ENCODE assay signal across 20 mouse cellular contexts in the genomic region with DNA sequence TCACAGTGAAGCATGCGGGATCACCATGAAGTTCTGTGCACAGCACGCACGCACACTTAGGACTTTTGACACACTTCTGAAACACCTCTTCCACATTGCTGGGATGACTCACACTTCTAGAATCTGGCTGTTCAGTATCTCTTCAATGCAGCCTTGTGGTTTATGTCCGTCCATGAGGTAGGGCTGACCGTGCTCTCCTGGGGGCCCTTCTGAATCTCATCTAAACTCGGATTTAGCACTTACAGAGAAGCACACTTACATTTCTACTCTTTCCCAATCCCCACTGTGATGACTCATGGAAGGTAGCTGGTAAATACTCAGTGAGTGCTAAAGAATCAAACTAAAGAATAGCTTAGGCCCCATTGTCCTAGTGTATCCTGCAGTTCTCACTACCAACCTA.
"Had no signal": no experiment of that assay in that cellular context is flagged by ENCODE, and none has a peak within 500 bp of the region (broad histone marks: within the 10 kb centered on the region; RNA-seq: fewer than 3 reads in every experiment).

No protein-coding gene starts in this region.

- H3K4me1 ChIP-seq: lung, embryonic 15.5 days; midbrain, embryonic 12.5 days; neural tube, embryonic 13.5 days; stomach, embryonic 15.5 days had no signal

- H3K4me2 ChIP-seq: liver, embryonic 11.5 days; lung, embryonic 15.5 days; midbrain, embryonic 12.5 days; neural tube, embryonic 13.5 days; stomach, embryonic 15.5 days had no signal

- H3K27ac ChIP-seq: kidney, postnatal 0 days; left cerebral cortex, adult 2 months; liver, embryonic 14.5 days; lung, embryonic 15.5 days; midbrain, embryonic 12.5 days; neural tube, embryonic 13.5 days; stomach, embryonic 15.5 days had no signal

- H3K9me3 ChIP-seq: lung, embryonic 15.5 days; midbrain, embryonic 12.5 days; neural tube, embryonic 13.5 days; stomach, embryonic 15.5 days had no signal

- H3K4me3 ChIP-seq: left cerebral cortex, adult 2 months; lung, embryonic 15.5 days; midbrain, embryonic 12.5 days; myocyte; neural tube, embryonic 13.5 days; stomach, embryonic 15.5 days had no signal

- H3K36me3 ChIP-seq: lung, embryonic 15.5 days; midbrain, embryonic 12.5 days; neural tube, embryonic 13.5 days; stomach, embryonic 15.5 days had no signal

- DNase-seq: kidney, adult 2 months; kidney, postnatal 36 days; layer of hippocampus, postnatal 36 days; liver, postnatal 0 days; lung, postnatal 14 days; lung, postnatal 4 days; retina, postnatal 1 day; right cerebral cortex, postnatal 25 days; spleen, adult 18-20 months; thymus, postnatal 25 days had no signal

- H3K9ac ChIP-seq: liver, embryonic 14.5 days; liver, postnatal 0 days; lung, embryonic 15.5 days; midbrain, embryonic 12.5 days; neural tube, embryonic 13.5 days; stomach, embryonic 15.5 days had no signal

- ATAC-seq: liver, postnatal 0 days; midbrain, embryonic 16.5 days had no signal

- H3K27me3 ChIP-seq: lung, embryonic 15.5 days; midbrain, embryonic 12.5 days; neural tube, embryonic 13.5 days; stomach, embryonic 15.5 days had no signal
